20 mouse cellular contexts compared by ENCODE assay signal in genomic region chr7:128098135-128098534, GRCm38 (mm10). TPM values are rescaled to one million over a fixed set of nuclear protein-coding genes. Genes with fewer than 3 reads are reported as not detected.
DNase-seq lines count a peak whose midpoint lies in the region; ATAC-seq and TF ChIP-seq lines count a peak whose summit lies in the region.
"Had no signal": no experiment of that assay in that cellular context is flagged by ENCODE, and none has a peak within 500 bp of the region (broad histone marks: within the 10 kb centered on the region; RNA-seq: fewer than 3 reads in every experiment).

No protein-coding gene starts in this region.

- no peak overlapping the region for H3K4me3 ChIP-seq in kidney, embryonic 15.5 days (replicated peaks)
- no peak overlapping the region for H3K4me3 ChIP-seq in stomach, postnatal 0 days (ENCODE audit: low read depth, low read length)
- H3K4me3 ChIP-seq: erythroblast, embryonic 14.5 days; heart, embryonic 12.5 days; limb, embryonic 12.5 days; midbrain, embryonic 15.5 days; neural tube, embryonic 12.5 days had no signal

- TF ChIP-seq EP300 in stomach, postnatal 0 days (optimal IDR thresholded peaks at IDR 0.05): no peak

- DNase-seq in kidney, adult 9 months: peak; percentile 20
- peak; percentile 28 for DNase-seq in thymus, postnatal 0 days (ENCODE audit: low spot score)
- DNase-seq in thymus, postnatal 36 days: no peak
- peak; percentile 18 for DNase-seq in adipocyte (ENCODE audit: low spot score)
- DNase-seq in stomach, postnatal 0 days (ENCODE audit: low spot score): no peak
- DNase-seq in urinary bladder, postnatal 4 days (ENCODE audit: low spot score in 2 of 2): no peak
- DNase-seq in frontal cortex, postnatal 36 days (ENCODE audit: low spot score in 2 of 2): no peak
- DNase-seq: adrenal gland, adult 8-10 months; cerebellum, adult 8-10 months; gastrocnemius, postnatal 25 days; kidney, postnatal 4 days; lung, adult 2 months; right cerebral cortex, postnatal 4 days had no signal

- H3K9me3 ChIP-seq in kidney, embryonic 15.5 days (replicated peaks): no peaks in the 10 kb centered on the region
- H3K9me3 ChIP-seq in stomach, postnatal 0 days (ENCODE audit: control insufficient read depth, low read length): no peaks in the 10 kb centered on the region
- H3K9me3 ChIP-seq: heart, embryonic 12.5 days; limb, embryonic 12.5 days; midbrain, embryonic 15.5 days; neural tube, embryonic 12.5 days had no signal

- no peak overlapping the region for H3K27ac ChIP-seq in kidney, embryonic 15.5 days
- no peak overlapping the region for H3K27ac ChIP-seq in stomach, postnatal 0 days (replicated peaks)
- H3K27ac ChIP-seq: limb, embryonic 12.5 days; midbrain, embryonic 15.5 days; neural tube, embryonic 12.5 days had no signal

- no peaks in the 10 kb centered on the region for H3K27me3 ChIP-seq in kidney, embryonic 15.5 days
- no peaks in the 10 kb centered on the region for H3K27me3 ChIP-seq in stomach, postnatal 0 days (ENCODE audit: control insufficient read depth, insufficient read depth, low read length)
- H3K27me3 ChIP-seq: heart, embryonic 12.5 days; limb, embryonic 12.5 days; midbrain, embryonic 15.5 days; neural tube, embryonic 12.5 days had no signal

- peak; percentile 45 for TF ChIP-seq CTCF in stomach, postnatal 0 days (IDR thresholded peaks at IDR 0.05; ENCODE audit: low read depth)

- ATAC-seq in kidney, embryonic 15.5 days (replicated peaks; ENCODE audit: low FRiP score): no peak
- no peak for ATAC-seq in stomach, postnatal 0 days (ENCODE audit: low FRiP score, low TSS enrichment)
- ATAC-seq: midbrain, embryonic 15.5 days had no signal

- H3K9ac ChIP-seq in kidney, embryonic 15.5 days: no peak overlapping the region
- no peak overlapping the region for H3K9ac ChIP-seq in stomach, postnatal 0 days (ENCODE audit: low read length)
- H3K9ac ChIP-seq: heart, embryonic 12.5 days; limb, embryonic 12.5 days; midbrain, embryonic 15.5 days; neural tube, embryonic 12.5 days had no signal

- no peaks in the 10 kb centered on the region for H3K4me1 ChIP-seq in kidney, embryonic 15.5 days
- no peaks in the 10 kb centered on the region for H3K4me1 ChIP-seq in stomach, postnatal 0 days (replicated peaks; ENCODE audit: control insufficient read depth, insufficient read depth)
- H3K4me1 ChIP-seq: heart, embryonic 12.5 days; limb, embryonic 12.5 days; midbrain, embryonic 15.5 days; neural tube, embryonic 12.5 days had no signal

- no peak overlapping the region for H3K4me2 ChIP-seq in kidney, embryonic 15.5 days
- H3K4me2 ChIP-seq in stomach, postnatal 0 days (replicated peaks; ENCODE audit: low read depth): no peak overlapping the region
- H3K4me2 ChIP-seq: heart, embryonic 12.5 days; limb, embryonic 12.5 days; midbrain, embryonic 15.5 days; neural tube, embryonic 12.5 days had no signal

- H3K36me3 ChIP-seq in kidney, embryonic 15.5 days: no peaks in the 10 kb centered on the region
- no peaks in the 10 kb centered on the region for H3K36me3 ChIP-seq in stomach, postnatal 0 days (ENCODE audit: control insufficient read depth, insufficient read depth, low read length)
- H3K36me3 ChIP-seq: heart, embryonic 12.5 days; limb, embryonic 12.5 days; midbrain, embryonic 15.5 days; neural tube, embryonic 12.5 days had no signal

- 81% methylated on average over 1 of the region's 1 CpGs for WGBS in kidney, embryonic 15.5 days
- WGBS in stomach, postnatal 0 days: 76% methylated on average over 1 of the region's 1 CpGs

RNA-seq across cellular contexts. Expression of gene Itgax, which starts 31.2 kb away (rescaled TPM):
- 0.05 and 0.17 TPM in 2 replicates for polyA plus RNA-seq in kidney, embryonic 15.5 days (2015; fragmentation: Nextera tagmentation; extraction: Ambion mirVana)
- 1.5 and 1.6 TPM in 2 replicates for polyA plus RNA-seq in thymus, postnatal 0 days (2015; fragmentation: Nextera tagmentation; extraction: Ambion mirVana)
- polyA plus RNA-seq in stomach, postnatal 0 days (2015; fragmentation: Nextera tagmentation; extraction: Ambion mirVana): 0.19 and 0.22 TPM in 2 replicates
- polyA plus RNA-seq: erythroblast, embryonic 14.5 days; limb, embryonic 12.5 days; neural tube, embryonic 12.5 days; stomach, embryonic 14.5 days had no signal

RNA-seq across cellular contexts. Expression of gene Gm49368, which starts 35.7 kb away (rescaled TPM):
- not detected in 2 replicates for polyA plus RNA-seq in kidney, embryonic 15.5 days (2015; fragmentation: Nextera tagmentation; extraction: Ambion mirVana)
- polyA plus RNA-seq in thymus, postnatal 0 days (2015; fragmentation: Nextera tagmentation; extraction: Ambion mirVana): not detected in 2 replicates
- not detected in 2 replicates for polyA plus RNA-seq in stomach, postnatal 0 days (2015; fragmentation: Nextera tagmentation; extraction: Ambion mirVana)
- polyA plus RNA-seq: erythroblast, embryonic 14.5 days; heart, embryonic 12.5 days; limb, embryonic 12.5 days; midbrain, embryonic 15.5 days; neural tube, embryonic 12.5 days; stomach, embryonic 14.5 days had no signal

RNA-seq across cellular contexts. Expression of gene Itgam, which starts 35.7 kb away (rescaled TPM):
- 1.2 and 1.4 TPM in 2 replicates for polyA plus RNA-seq in kidney, embryonic 15.5 days (2015; fragmentation: Nextera tagmentation; extraction: Ambion mirVana)
- polyA plus RNA-seq in thymus, postnatal 0 days (2015; fragmentation: Nextera tagmentation; extraction: Ambion mirVana): 1.2 and 1.4 TPM in 2 replicates
- 0.91 and 0.99 TPM in 2 replicates for polyA plus RNA-seq in stomach, postnatal 0 days (2015; fragmentation: Nextera tagmentation; extraction: Ambion mirVana)

RNA-seq across cellular contexts. Expression of gene Itgad, which starts 56.0 kb away (rescaled TPM):
- not detected in 2 replicates for polyA plus RNA-seq in kidney, embryonic 15.5 days (2015; fragmentation: Nextera tagmentation; extraction: Ambion mirVana)
- polyA plus RNA-seq in thymus, postnatal 0 days (2015; fragmentation: Nextera tagmentation; extraction: Ambion mirVana): 1.7 and 1.9 TPM in 2 replicates
- not detected in 2 replicates for polyA plus RNA-seq in stomach, postnatal 0 days (2015; fragmentation: Nextera tagmentation; extraction: Ambion mirVana)
- polyA plus RNA-seq: erythroblast, embryonic 14.5 days; heart, embryonic 12.5 days; limb, embryonic 12.5 days; midbrain, embryonic 15.5 days; neural tube, embryonic 12.5 days; stomach, embryonic 14.5 days had no signal

Comparison
In these comparisons a context has a peak if more than half of its experiments do, and no peak if none do; other contexts are left out.
1. DNase-seq: peak in kidney, adult 9 months (single experiment), thymus, postnatal 0 days (single experiment) and adipocyte (single experiment); none in thymus, postnatal 36 days (0 of 2), stomach, postnatal 0 days (single experiment), urinary bladder, postnatal 4 days (0 of 2) and frontal cortex, postnatal 36 days (0 of 2).